Mouse (Mus musculus): ENCODE measurements around the gene Syt1.
A peak's percentile ranks its signal among the peaks of the same experiment; 100 is the strongest.

Syt1 gene

GRCm38 (mm10) chr10:108643915-108644314 lies 366.9 kb downstream of the Syt1 start:
- no peak for DNase-seq (ENCODE audit: low spot score)

GRCm38 (mm10) chr10:108638095-108638494 lies 372.7 kb downstream of the Syt1 start:
- DNase-seq (ENCODE audit: low spot score) = no peak

- no peak for DNase-seq (ENCODE audit: low spot score)
Observed at GRCm38 (mm10) chr10:108636086-108636485, 374.7 kb downstream of the Syt1 start.

- no peak for DNase-seq (ENCODE audit: low spot score)
Observed at GRCm38 (mm10) chr10:108635616-108636015, 375.2 kb downstream of the Syt1 start.

GRCm38 (mm10) chr10:108630841-108631240 lies 379.9 kb downstream of the Syt1 start:
- no peak for DNase-seq (ENCODE audit: low spot score)

GRCm38 (mm10) chr10:108626404-108626803 lies 384.4 kb downstream of the Syt1 start:
- no peak for DNase-seq (ENCODE audit: low spot score)

GRCm38 (mm10) chr10:108623002-108623401 lies 387.8 kb downstream of the Syt1 start:
- no peak for DNase-seq (ENCODE audit: low spot score)

- DNase-seq (ENCODE audit: low spot score) = no peak
Observed at GRCm38 (mm10) chr10:108619861-108620260, 390.9 kb downstream of the Syt1 start.

- no peak for DNase-seq (ENCODE audit: low spot score)
Observed at GRCm38 (mm10) chr10:108619217-108619616, 391.6 kb downstream of the Syt1 start.

- DNase-seq (ENCODE audit: low spot score) = no peak
Observed at GRCm38 (mm10) chr10:108610057-108610644, 400.6 kb downstream of the Syt1 start.

- no peak for DNase-seq (ENCODE audit: low spot score)
Observed at GRCm38 (mm10) chr10:108601672-108602412, 408.9 kb downstream of the Syt1 start.

GRCm38 (mm10) chr10:108600693-108601092 lies 410.1 kb downstream of the Syt1 start:
- DNase-seq (ENCODE audit: low spot score) = no peak

GRCm38 (mm10) chr10:108597385-108597784 lies 413.4 kb downstream of the Syt1 start:
- DNase-seq (ENCODE audit: low spot score) = no peak

- DNase-seq (ENCODE audit: low spot score) = no peak
Observed at GRCm38 (mm10) chr10:108596162-108596927, 414.4 kb downstream of the Syt1 start.

GRCm38 (mm10) chr10:108589355-108589754 lies 421.4 kb downstream of the Syt1 start:
- no peak for DNase-seq (ENCODE audit: low spot score)

- DNase-seq (ENCODE audit: low spot score) = no peak
Observed at GRCm38 (mm10) chr10:108588924-108589323, 421.9 kb downstream of the Syt1 start.

GRCm38 (mm10) chr10:108583694-108584093 lies 427.1 kb downstream of the Syt1 start:
- no peak for DNase-seq (ENCODE audit: low spot score)

- peak; percentile 84 for DNase-seq (ENCODE audit: low spot score)
Observed at GRCm38 (mm10) chr10:108582397-108582730, 428.4 kb downstream of the Syt1 start.

GRCm38 (mm10) chr10:108581555-108582396 lies 429.0 kb downstream of the Syt1 start:
- DNase-seq (ENCODE audit: low spot score) = no peak

GRCm38 (mm10) chr10:108580786-108581420 lies 429.9 kb downstream of the Syt1 start:
- no peak for DNase-seq (ENCODE audit: low spot score)

- no peak for DNase-seq (ENCODE audit: low spot score)
Observed at GRCm38 (mm10) chr10:108579396-108579795, 431.4 kb downstream of the Syt1 start.

GRCm38 (mm10) chr10:108577611-108578010 lies 433.2 kb downstream of the Syt1 start:
- DNase-seq (ENCODE audit: low spot score) = no peak

Data from c-Kit-positive CD71-positive TER-119-positive erythroid progenitor cells, embryonic 14.5 days (primary cell).